Mouse (Mus musculus) cerebellum, adult 2 months (tissue): ENCODE measurements around the gene Sh3pxd2a. TPM values are rescaled to one million over a fixed set of nuclear protein-coding genes. Genes with fewer than 3 reads are reported as not detected.

Experiments
- DNase-seq, 2 experiments: peaks; one replicate each; pipeline ENCODE4 v3.0.0; 2021
- H3K27ac ChIP-seq: fragments of 200-500 bp; 2 replicates; pipeline ENCODE4 v1.5.1; 2012; ENCODE audit warnings: low read length, control low read depth, inconsistent platforms; ENCODE audit not compliant: insufficient read depth
- H3K27me3 ChIP-seq: fragments of 200-500 bp; 2 replicates; pipeline ENCODE4 v1.6.1; 2012; ENCODE audit warnings: inconsistent platforms, mild to moderate bottlenecking, low read length, moderate library complexity; ENCODE audit not compliant: control insufficient read depth, insufficient read depth
- H3K4me1 ChIP-seq: fragments of 200-500 bp; 2 replicates; pipeline ENCODE4 v1.6.1; 2011; ENCODE audit warnings: low read length; ENCODE audit not compliant: control insufficient read depth, insufficient read depth
- H3K4me3 ChIP-seq: fragments of 200-500 bp; replicated peaks from 2 replicates; pipeline ENCODE3; 2011; ENCODE audit warnings: mild to moderate bottlenecking, low read depth, low read length, control low read depth; ENCODE audit not compliant: insufficient read depth
- CTCF ChIP-seq: fragments of 200-500 bp; IDR thresholded peaks from 2 replicates; pipeline ENCODE4 v1.5.1; 2011; ENCODE audit warnings: low read depth, mild to moderate bottlenecking, control low read depth, low read length, moderate library complexity, borderline replicate concordance; ENCODE audit not compliant: insufficient read depth
- POLR2A ChIP-seq: fragments of 200-500 bp; IDR thresholded peaks from 2 replicates; pipeline ENCODE4 v1.6.1; 2011; ENCODE audit warnings: low read length, control low read depth, borderline replicate concordance; ENCODE audit not compliant: insufficient read depth
- WGBS: fragments of 180-500 bp; shearing (Covaris S2); methylation state at CpG from one replicate; pipeline ENCODE4 v1.1.7; 2018; 5-methylcytosine and 5-hydroxymethylcytosine counted together
- polyA plus RNA-seq: library from polyadenylated mRNA; depleted of rRNA; stranded (reverse); fragments of >200 nt; gene quantifications from 2 replicates; pipeline ENCODE4 v1.2.3, GENCODE M21; 2012

The Sh3pxd2a gene
- polyA plus RNA-seq, 1 experiment = 7.9 TPM

DNA sequence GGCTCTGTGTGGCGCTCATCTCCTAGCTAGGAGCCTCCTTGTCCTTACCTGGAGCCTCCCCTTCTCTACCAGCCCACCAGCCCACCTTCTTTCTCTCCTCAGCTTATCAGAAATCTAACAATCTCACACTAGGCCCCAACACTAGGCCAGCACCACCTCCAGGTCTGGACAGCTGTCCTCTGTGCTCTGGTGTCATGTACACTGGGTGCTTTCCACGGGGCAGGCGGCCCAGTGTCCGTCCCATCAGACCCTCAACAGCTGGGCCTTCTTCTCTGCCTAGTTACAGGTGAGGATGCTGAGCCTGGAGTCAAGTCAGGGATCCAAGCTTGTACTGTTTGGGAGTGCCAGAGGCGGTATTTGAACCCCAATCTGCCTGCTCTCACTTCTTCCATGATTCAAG lies 5.0 kb downstream of the Sh3pxd2a start:
- TF ChIP-seq POLR2A = no peak
- no peak for TF ChIP-seq CTCF
- WGBS = 97% methylated on average over 5 of the region's 5 CpGs
- DNase-seq = no peak
- H3K27ac ChIP-seq = no peak overlapping the region
- no peak overlapping the region for H3K4me3 ChIP-seq
- no peaks in the 10 kb centered on the region; the same call in 1 of the 2 replicates for H3K27me3 ChIP-seq
- no peaks in the 10 kb centered on the region for H3K4me1 ChIP-seq

- Histone ChIP-seq H3K27ac (no peak overlapping the region), H3K27me3 (no peaks in the 10 kb centered on the region; the same call in 1 of the 2 replicates), H3K4me1 (no peaks in the 10 kb centered on the region), H3K4me3 (no peak overlapping the region)
- WGBS = 77% methylated on average over 17 of the region's 17 CpGs
- DNase-seq = no peak
- TF ChIP-seq CTCF = no peak
- no peak for TF ChIP-seq POLR2A
Measured at GRCm38 (mm10) chr19:47458504-47459161, 5.6 kb downstream of the Sh3pxd2a start.

DNA sequence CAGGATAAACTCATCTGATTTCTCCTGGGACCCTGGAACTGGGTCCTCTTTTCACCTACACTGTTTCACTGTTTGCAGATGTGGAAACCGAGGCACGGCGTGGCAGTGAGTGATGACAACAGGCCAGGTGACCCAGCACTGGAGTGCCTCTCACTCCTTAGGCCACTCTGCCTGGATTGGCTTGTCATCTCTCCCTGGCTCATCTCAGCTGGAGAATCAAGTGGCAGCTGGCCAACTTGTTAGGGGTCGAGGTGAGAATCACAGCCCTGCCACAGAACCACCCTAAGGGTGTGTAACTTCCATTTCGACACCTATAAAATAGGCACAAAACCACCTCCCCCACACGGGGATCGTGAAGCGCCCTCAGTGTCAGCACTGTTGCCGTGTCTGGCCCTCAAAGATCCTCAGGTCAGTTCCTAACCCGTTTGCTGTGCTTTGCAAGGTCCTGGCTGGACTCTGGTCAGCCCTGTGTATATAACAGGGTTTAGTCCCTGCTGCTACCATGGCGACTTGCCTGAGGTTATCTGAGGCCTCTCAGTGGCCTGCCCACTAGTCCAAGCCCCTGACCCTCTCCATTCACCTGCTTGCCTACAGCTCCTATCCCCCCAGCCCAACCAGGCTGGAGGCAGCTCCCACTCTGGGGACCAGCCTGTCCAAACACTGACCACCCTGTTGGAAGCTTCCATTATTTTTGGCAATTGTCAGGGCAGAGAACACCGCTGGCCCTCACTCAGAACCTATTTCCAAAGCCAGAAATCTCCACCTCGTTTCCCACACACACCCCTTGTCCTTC lies 6.3 kb downstream of the Sh3pxd2a start:
- Histone ChIP-seq H3K27ac (no peak overlapping the region), H3K4me3 (no peak overlapping the region), H3K4me1 (no peaks in the 10 kb centered on the region), H3K27me3 (no peaks in the 10 kb centered on the region; the same call in 1 of the 2 replicates)
- WGBS = 60% methylated on average over 13 of the region's 13 CpGs
- TF ChIP-seq POLR2A (no peak), CTCF (no peak)
- DNase-seq = no peak

- no peak for TF ChIP-seq CTCF
- no peak for TF ChIP-seq POLR2A
- H3K27ac ChIP-seq = no peak overlapping the region
- DNase-seq = no peak
- no peaks in the 10 kb centered on the region for H3K4me1 ChIP-seq
- no peak overlapping the region for H3K4me3 ChIP-seq
- 45% methylated on average over 6 of the region's 6 CpGs for WGBS
- H3K27me3 ChIP-seq = no peaks in the 10 kb centered on the region
Measured at GRCm38 (mm10) chr19:47456021-47456420, 8.2 kb downstream of the Sh3pxd2a start.

DNA sequence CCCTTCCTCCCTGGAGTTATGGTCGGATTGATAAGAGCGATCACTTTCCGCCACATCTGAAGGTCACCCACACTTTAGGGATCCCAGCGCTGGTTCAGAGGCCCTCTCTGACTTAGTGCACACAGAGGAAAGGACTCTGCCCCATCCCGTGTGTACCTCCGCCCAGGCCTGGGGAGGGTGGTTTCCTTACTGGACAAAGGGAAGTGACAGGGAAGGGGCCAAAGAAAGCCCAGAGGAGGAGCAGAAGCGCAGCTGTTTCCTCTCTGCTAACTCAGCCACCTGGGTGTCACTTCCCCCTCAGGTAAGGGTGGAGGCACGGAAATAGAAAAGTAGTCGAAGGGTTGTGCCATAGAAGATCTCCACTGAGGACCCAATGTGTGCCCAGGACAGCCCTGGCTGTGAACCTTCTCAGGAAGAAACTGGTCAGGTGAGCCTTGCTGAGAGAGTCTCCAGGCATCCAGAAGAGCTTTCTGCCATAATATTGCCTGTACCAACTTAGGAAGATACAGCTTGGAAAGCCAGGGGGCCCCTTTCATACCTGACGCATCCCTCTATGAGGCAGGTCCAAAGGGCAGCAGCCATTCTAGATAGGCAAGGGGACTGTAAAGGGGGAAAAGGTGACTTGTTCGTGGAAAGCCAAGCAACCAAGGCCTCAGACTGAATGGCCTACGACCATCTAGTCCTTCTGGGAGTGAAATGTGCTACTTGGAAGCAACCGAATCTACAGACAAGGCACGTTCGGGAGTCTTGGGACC lies 9.0 kb downstream of the Sh3pxd2a start:
- Histone ChIP-seq H3K4me1 (no peaks in the 10 kb centered on the region), H3K27ac (no peak overlapping the region), H3K27me3 (no peaks in the 10 kb centered on the region), H3K4me3 (no peak overlapping the region)
- no peak for TF ChIP-seq POLR2A
- TF ChIP-seq CTCF = no peak
- no peak for DNase-seq
- WGBS = 91% methylated on average over 15 of the region's 15 CpGs

DNA sequence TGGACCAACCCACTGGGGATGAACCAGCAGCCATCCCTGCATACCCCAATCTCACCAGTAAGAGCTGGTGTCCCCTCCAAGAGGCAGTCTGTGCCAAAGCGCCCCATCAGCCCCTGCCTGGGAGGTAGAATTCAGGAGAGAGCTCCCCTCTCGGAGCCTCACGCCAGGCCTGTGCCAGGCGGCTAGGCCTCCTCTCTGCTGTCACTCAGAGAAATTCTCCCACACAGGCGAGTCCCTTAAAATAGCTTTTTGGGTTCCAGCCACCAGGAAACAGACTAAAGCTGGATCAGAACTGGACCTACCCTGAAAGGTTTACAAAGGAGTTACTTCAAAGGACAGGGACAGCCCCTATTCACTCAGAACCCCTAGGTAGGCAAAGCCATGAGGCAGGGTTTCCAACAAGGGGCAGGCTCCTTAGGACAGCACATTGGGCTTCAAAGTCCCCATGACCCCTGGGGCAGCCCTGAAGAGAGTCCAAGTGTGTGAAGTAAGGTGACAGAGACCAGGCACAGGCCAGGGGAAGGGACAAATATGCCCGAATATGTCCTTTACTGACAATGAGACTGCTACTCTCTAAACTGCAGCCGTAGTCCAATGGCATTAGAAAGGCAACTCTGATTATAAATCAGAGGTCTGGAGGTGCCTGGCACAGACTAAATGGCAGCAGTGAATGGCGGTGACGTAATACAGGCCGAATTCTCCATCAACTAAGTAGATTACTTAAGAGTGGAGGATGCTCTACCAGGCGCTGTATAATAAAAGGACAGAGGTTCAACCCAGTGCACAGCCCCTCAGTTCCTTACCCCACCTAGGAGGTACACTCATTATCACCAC lies 9.8 kb downstream of the Sh3pxd2a start:
- H3K4me1 ChIP-seq = no peaks in the 10 kb centered on the region
- no peak for TF ChIP-seq CTCF
- no peak for DNase-seq
- no peaks in the 10 kb centered on the region for H3K27me3 ChIP-seq
- no peak overlapping the region for H3K4me3 ChIP-seq
- H3K27ac ChIP-seq = no peak overlapping the region
- WGBS = 66% methylated on average over 11 of the region's 11 CpGs

GRCm38 (mm10) chr19:47453352-47453751 lies 10.8 kb downstream of the Sh3pxd2a start:
- no peak overlapping the region for H3K4me3 ChIP-seq
- no peak for DNase-seq
- WGBS = 88% methylated on average over 7 of the region's 7 CpGs
- H3K27ac ChIP-seq = no peak overlapping the region
- no peaks in the 10 kb centered on the region for H3K27me3 ChIP-seq
- no peaks in the 10 kb centered on the region for H3K4me1 ChIP-seq
- TF ChIP-seq CTCF (no peak), POLR2A (no peak)
